Mouse (Mus musculus) ovary, adult 2 months (tissue): Measurements from ENCODE around the gene Mysm1. TPM values are rescaled to one million over a fixed set of nuclear protein-coding genes. Genes with fewer than 3 reads are reported as not detected.

Experiments used
- polyA plus RNA-seq: library from polyadenylated mRNA; depleted of rRNA; stranded (reverse); fragments of >200 nt; gene quantifications from 2 replicates; pipeline ENCODE4 v1.2.3, GENCODE M21; 2012; rRNA removed

Gene Mysm1
- 3.2 and 5.1 TPM in 2 replicates for polyA plus RNA-seq

GRCm38 (mm10) chr4:94978590-94979499, at the start of gene Mysm1:
TSS of gene Mysm1 (minus strand) at chr4:94979100.

GRCm38 (mm10) chr4:94928743-94929142, 50.2 kb downstream of the Mysm1 start, which contains the start of gene Eqtn:
TSS of gene Eqtn (minus strand) at chr4:94928843.

Other genes with a start within 250 kb of the Mysm1 start
- 6.2 and 10.0 TPM in 2 replicates for gene Tek, start 239.8 kb downstream of the Mysm1 start, polyA plus RNA-seq
- not detected in 2 replicates for gene Eqtn, start 50.3 kb downstream of the Mysm1 start, polyA plus RNA-seq
- 126 and 172 TPM in 2 replicates for gene Jun, start 73.1 kb upstream of the Mysm1 start, polyA plus RNA-seq